Mouse (Mus musculus) bone marrow macrophage, adult 2 months (primary cell): ENCODE results near the gene 1700001P01Rik.

Experiments
- CTCF ChIP-seq: IDR thresholded peaks from 2 replicates; pipeline ENCODE4 v1.5.1; 2012; ENCODE audit warnings: low read depth, mild to moderate bottlenecking, low read length, moderate library complexity
- POLR2A ChIP-seq: IDR thresholded peaks from 2 replicates; pipeline ENCODE4 v1.6.1; 2012; ENCODE audit warnings: mild to moderate bottlenecking, low read depth, low read length, borderline replicate concordance

DNA sequence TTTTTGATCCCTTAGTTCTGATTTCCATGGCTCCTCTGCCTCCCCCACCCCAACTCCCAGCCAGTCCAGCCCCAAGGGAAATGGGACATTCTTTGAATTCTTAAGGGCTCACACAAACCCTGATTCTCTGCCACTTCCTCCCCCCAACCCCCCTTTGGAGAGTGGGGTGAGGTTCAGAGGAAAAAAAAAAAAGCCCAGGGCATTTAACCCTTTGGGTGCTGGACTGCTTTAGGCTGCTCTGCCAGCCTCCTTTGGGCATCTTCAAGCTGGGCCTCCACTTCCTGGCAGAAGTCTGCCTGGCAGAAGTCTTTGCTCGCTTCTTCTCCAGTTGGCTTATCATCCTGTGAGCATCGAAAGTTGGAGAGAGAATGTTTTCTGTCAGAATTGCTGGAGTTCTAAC, 32.4 kb upstream of the 1700001P01Rik start:
- TF ChIP-seq POLR2A = no peak
- no peak for TF ChIP-seq CTCF
